Mouse (Mus musculus) inflammation-experienced regulatory T-cells, adult 6 months (primary cell): ENCODE results near the gene Tgm6. TPM values are rescaled to one million over a fixed set of nuclear protein-coding genes. Genes with fewer than 3 reads are reported as not detected.

Source experiments
- ATAC-seq: one replicate; pipeline ENCODE4 v1.8.0; 2017
- polyA plus RNA-seq, 3 experiments: library from polyadenylated mRNA; unstranded; fragments of 100-300 nt; shearing (Covaris generic); gene quantifications; one replicate each; pipeline ENCODE4 v1.2.1; 2017

Gene Tgm6
- polyA plus RNA-seq, result not detected

DNA sequence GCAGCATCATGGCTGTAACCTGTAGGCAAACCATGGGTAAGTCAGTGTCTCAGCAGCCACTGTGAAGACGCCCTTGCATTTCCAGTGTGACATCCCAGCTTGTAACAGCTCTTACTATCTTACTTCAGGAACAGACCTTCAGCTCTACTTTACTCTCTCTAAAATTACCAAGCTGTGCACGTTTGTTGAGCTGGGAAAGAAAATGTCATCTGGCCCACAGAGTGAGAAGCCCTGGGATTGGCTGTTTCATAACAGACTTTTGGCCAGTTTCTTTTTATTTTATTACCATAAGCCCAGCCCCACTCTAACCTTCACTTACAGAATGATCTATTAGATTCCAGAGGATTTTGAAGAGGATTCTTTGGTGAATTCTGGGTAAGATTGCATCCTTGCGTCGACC lies at the start of gene Tgm6:
Tgm6 (plus strand) TSS at position 301 of the 400 bp plus-strand sequence.
- ATAC-seq, result no peak

DNA sequence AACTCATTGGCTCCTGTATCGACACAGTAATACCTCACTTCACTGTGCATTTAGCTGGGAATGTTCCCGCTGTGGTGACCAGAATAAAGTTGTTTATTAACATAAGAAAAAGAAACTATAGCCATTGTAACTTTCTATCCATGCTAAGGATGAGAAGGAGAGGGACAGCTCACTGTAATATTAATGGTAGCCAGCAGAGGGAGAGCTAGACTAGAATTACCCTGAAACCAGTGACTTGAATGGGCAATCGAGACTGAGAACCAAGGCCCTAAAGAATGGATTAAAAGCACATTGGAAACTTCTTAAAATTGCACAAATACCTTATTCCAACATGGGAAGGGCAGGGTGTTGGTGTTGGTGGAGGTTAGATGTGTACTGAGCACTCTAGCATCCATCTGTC lies 44.0 kb upstream of the Tgm6 start:
- no peak for ATAC-seq

DNA sequence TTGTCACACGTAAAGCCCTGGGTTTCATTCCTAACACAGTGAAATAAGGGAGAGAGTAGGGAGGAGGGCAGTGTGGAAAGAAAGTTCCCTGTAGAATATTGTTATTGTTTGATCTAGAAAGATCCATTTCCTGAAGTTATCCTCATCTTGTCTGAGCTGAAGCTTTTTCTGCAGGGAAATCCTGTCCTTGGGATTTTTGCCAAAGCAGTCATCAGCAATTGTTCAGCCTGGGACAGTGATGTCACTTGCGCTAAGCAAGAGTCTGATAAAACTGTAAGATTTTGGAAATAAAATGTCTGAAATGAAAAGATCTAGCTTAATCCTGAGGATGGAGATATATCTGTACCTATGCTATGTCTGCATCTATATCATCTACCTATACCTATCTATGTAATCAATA lies 41.8 kb upstream of the Tgm6 start:
- ATAC-seq, result no peak

DNA sequence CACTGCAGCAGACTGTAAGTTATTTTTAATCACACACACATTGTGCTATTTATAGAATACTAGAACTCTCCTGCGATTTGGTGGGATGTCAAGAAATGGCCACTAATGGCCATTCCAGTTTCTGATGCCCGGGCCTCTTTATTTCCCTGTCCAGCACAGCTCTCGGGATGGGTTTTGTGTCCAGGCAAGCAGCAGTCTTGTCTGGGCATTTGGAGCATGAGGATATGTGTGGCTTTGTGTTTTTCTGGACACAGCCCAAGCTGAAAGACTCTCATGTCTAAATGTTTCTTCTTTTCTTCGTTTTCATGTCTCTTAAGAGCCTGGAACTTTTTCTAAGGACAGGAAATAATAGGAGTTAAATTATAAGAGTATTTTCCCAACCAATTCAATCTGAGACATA lies 588 bp downstream of the Tgm6 start:
- no peak for ATAC-seq

DNA sequence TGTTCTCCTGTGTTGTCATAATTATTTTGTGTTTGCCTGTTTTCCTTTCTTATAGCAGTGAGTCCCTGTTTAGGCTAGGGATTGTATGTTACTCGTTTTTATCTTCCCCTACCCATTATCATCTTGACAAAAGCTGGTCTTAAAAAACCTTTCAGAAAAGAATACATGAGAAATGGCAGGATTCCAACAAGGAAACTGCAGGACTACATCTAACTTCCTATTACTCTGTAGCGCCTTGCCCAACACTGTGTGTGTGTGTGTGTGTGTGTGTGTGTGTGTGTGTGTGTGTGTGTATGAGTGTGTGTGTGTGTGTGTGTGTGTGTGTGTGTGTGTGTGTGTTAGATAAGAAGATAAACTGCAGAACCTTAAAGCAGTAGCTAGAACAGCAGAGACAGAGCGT lies 1.2 kb downstream of the Tgm6 start:
- ATAC-seq, result no peak

DNA sequence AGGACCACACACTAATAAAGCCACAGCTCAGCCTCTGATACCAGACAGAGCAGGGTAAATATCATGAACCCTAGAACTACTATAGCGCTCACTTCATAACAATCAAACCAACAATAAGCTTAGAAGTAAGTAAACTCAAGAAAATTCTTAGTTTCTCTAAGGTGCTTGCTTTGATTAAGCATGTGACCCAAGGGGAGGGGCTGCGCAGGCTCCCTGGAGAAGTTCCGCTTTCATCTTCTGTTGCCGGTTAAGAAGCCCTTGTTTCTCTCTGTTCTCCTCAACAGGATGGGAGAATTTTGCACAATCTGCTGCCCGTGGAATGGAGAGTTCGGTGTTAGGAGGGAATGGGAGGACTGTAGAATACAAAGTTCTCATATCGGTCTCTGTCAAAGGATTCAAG lies 6.4 kb downstream of the Tgm6 start:
- no peak for ATAC-seq

DNA sequence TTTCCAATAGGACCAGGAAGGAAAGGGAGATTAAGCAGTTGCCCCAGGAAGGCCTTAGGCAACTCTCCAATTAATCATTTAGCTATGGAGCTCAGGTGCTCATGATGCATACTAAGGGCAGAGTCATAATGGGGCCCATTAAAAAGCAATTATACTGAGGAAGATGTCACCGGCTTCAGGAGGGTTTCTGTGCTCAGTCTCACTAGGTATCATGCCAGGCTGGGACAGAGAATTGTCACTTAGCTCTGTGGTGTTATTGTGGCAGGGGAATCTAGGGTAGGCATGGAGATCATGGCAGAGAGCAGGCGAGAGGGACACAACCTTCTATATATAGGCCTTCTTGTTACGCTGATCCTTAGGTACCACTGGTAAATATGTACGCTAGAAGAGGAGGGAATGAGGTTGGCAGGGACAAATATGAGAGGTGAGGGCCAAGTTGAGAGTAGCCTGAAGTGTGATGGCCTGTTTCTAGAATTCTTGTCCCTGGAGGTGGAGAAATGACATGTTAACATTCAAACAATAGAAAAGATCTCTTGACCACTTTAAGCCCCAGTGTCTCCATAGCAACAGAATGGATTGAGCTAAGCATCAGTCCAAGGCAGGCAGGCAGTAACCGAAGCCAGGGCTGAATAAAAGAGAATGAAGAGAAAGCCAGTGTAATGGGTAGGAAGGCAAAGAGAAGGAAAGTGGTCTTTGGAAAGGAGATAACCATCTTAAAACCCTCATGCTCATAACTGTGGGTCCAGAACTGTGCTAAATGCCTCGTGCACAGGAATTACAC lies 13.3 kb downstream of the Tgm6 start:
- no peak for ATAC-seq

DNA sequence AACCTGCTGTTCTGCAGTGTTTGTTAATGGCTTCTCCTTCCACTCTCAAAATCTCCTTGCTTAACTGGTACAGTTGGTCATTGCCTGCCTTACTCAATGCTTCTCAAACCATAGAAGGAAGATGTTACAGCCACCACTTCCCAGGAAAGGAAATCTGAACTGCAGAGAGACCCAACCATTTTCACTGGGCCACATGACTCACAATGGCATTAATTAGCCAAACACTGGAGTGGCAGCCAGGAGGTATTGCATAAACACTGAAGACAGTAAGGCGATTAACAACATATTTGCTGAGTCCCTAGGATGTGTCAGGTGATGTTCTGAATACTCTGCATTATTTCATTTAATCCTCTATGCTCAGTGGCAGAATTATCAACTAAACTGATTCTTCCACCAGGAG lies 13.9 kb downstream of the Tgm6 start:
- ATAC-seq, result no peak

DNA sequence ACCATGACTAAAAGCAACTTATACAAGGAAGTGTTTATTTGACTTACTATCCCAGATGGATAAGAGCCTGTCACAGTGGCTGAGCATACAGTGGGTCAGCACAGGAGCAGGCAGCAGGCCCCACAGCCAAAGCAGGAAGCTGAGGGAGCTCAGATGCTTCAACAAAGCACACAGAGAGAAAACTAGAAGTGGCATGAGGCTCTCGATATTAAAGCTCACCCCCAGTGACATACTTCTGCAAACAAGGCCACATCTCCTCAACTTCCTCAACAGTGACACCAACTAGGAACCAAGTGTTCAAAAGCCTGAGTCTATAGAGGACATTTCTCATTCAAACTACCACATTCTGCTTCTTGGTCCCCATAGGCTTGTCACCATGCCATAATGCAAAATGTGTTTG lies 17.5 kb downstream of the Tgm6 start:
- no peak for ATAC-seq

DNA sequence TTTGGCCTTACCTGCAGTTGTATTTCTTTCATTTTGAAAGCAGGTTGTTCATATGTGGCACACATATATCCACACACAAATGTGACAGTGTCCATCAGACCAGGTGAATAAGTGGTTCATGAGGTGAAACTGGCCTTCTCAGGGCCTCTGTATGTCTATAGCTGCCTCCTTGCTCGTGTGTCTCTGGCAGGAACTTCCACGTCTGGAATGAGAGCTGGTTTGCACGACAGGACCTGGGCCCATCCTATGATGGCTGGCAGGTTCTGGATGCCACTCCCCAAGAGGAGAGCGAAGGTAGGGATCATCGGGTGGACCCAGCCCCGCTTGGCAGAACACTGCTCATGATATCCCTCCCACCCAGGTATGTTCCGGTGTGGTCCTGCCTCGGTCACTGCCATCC lies 30.8 kb downstream of the Tgm6 start:
- ATAC-seq, result no peak

DNA sequence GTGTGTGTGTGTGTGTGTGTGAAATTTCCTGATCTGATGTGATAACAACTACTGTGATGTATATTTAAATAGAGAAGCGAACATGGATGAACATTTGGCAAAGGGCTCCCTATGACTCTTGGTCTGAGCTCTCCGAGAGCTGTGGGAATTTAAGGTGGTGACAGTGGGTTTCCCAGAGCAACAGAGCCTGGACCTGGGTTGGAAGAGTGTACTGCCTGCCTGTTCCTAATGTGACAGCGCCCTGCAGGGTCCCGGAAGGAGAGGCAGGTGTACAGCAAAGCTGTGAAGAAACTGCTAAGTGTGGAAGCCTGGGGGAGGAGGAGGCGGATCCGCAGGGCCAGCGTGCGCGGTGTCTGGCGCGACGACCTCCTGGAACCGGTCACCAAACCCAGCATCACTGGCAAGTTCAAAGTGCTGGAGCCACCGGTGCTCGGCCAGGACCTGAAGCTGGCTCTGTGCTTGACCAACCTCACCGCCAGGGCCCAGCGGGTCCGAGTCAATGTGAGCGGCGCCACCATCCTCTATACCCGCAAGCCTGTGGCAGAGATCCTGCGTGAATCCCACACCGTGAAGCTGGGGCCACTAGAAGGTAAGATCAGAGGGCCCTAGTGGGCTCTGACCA lies 32.6 kb downstream of the Tgm6 start:
- no peak for ATAC-seq

DNA sequence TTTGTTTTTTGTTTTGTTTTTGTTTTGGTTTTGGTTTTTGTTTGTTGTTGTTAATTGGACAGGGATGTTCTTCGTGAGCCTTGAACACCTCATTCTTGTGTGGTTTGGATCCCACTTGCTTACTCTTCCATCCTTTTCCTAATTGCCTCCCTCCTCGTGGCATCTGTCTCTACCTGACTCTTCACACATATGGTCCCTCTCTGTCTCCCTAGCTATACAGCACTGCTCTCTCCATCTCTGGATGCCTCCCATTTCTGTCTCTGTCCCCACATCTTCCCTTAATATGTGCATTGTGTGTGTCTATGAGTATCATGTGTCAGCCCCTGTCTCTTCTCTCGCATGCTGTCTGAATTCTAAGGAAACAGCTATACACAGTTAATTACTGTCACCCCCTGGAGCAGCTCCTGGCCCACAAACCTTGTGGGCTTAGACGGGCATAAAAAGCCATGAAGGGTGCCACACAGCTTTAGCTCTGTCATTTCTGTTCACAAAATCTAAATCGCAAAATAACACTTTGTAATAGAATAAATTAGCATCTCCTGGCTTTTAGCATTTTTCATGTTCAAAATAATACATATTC lies 34.0 kb downstream of the Tgm6 start:
- no peak for ATAC-seq

DNA sequence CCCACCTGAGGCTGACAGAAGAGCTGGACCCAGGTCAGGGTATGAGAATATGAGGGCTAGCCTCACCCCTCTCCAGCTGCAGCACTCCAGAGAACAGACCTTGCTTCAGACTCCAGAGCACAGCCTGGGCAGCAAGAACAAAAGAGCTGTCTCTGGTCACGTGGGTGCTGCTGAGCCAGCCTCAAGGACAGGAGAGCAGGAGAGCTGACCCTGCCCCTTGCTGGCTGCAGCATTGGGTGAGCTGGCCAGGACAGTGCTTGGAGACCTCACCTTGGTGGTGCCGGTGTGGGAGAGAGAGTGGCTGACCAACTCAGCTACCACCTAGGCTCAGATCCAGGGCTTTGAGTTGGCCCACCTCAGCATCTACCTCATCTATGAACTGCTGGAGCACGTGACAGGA lies 43.0 kb downstream of the Tgm6 start:
- ATAC-seq, result no peak

DNA sequence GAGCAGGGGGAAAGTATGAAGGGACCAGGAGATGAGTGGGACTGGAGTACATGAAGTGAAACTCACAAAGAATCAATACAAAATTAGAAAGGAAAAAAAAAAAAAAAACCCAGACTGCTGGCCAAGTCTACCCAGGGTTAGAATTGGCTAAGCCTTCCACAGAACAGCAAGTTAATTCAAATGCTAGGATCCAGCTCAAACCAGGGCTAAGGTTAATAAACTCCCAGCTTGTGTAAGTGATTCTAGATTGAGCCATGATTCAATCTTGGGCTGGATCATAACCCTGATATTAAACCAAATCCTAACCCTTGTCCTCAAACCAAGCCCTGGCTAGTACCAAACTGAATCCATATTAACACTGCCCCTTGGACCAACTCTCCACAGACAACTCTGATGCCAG lies 43.6 kb downstream of the Tgm6 start:
- ATAC-seq, result no peak

DNA sequence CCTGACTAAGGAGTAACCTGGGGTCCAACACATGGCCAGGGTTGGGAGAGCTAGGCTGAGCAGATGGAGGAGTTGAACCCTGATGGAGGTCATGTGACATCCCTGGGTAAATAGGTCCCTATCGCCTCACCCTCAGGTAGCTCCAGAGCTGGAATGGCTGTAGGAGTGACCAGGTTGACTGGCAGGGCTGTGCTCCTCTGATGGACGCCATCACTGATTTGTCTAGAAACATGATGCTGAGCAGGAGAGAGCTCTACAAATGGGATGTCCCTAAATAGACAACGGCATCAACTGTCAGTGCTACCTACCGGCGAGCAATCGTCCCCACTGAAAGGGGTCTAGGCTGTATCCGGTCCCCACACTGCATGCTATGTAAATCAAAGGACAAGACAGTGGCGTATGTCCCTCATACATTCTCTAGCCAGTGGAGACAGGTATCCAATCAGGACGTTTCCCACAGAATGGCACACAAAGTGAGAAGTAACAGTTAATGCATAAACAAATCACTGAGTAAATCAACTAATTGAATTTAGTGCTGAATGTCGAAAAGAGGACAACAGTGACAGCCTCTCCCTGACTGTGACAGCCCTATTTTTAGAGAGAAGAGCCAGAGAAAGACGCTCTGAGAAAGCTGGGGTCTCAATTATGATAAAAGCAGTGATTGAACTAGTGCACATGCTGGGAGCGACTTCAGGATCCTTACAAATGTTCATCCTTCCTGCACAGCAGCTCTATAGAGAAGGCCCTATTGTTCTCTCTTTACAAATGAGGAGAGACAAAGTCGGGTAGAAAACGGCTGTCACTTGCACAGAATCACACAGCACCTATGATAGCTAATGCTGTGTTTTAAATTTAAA lies 45.2 kb downstream of the Tgm6 start:
- no peak for ATAC-seq

DNA sequence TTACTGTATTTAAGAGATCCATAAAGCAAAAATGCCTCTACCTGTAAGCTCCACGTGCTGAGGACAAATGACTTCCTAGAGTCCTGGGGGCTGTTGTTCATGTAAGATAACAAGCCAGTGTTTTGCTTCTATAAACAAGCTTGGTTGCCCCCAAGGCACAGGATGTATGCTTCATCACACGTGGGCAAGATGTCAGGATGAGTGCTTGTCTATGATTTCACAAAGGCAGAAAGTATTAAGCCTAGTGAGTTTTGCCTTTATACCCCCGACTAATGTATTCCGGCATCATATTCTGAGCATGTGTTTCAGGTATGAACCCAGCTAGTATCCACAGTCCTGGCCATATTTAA lies 45.8 kb downstream of the Tgm6 start:
- no peak for ATAC-seq

DNA sequence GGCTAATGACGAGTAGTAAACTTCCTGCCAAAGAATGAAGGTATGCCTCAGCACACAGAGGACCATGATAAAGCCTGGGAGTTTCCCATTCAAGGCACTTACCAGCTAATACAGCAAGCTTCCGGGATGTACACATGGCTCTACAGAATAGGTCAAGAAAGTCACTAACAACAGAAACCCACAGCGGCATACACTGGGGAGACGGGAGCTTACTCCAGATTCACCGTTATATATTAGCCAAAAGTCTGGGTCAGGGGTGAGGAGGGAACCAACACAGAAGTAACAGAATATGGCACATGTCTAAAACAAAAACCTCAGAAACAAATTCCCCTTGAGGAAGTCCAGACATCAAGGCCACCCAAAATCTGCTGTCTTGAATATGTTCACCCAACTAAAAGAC lies 50.5 kb downstream of the Tgm6 start:
- ATAC-seq, result no peak

DNA sequence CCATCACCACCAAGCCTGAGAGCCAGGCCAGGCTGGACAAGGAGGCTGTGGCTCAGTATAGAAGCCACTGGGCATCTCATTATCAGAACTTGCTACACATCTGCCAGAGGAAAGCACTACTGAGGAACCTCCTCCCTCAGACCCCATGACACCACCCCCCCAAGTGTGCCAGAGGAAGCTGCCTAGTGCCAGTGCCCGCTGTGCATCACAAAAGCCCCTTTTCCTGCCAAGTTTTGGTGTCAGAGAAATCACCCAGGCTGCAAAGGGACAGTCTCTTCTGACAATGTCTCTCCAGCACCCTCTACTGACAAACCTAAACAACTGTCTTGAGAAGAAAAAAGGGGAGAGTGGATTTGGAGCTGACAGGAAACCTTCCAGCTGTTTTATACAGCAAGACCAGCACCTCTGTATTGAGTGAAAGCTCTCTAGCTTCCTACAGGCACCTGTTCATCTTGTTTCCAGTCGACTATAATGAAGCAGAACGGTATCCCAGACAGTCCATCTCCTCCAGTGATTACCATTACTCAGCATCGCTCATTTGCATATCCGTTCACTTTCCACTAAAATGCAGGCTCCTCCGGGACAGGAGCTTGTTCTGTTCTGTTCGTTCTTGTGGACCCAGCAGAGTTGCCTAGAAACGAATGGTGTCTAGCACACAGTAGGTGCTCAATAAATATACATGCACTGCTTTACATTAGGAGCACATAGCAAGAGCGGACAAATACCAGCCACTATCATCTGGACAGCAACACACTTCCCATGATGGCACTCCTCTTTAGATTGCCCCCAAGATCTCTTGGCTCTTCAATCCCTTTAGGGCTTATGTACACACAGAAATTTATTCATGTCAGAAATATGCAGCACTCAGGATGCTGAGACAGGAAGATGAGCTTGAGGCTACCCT lies 54.3 kb downstream of the Tgm6 start:
- peak; percentile 14 for ATAC-seq

DNA sequence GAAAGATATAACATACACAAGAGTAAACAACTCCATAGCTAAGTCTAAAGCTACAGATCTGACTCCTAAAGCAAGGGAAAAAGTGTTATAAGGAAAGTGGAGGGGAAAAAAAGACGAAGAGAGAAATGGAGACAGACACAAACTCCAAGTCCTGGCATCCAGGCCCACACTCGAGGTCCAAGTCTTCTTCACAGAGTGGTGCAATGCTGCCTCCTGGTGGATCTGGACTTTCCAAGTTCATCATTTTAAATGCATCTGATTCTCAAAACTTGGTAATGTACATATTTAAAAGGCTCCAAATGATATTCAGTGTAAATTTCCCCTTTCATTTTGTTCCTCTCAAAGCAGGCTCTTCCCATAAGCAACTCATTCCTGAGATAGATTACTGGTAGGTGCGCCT lies 55.6 kb downstream of the Tgm6 start:
- ATAC-seq, result no peak

DNA sequence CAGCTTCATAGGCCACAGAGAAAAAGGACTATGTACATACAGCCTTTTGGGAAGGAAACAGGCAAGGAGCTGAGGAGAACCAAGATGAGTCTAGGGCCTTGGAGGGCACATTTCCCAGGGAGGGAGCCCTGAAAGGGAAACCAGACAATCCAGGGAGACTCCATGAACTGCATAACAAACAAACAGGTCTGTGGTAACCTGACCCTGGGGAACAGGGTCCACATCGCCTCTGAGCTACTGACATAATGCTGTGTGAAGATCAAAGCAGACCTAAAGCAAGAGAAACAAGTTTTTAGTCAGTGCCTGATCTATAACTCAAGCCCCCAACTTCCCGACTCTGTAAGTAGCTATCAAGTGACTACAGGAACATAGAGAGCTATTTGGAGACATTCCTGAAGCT lies 59.5 kb downstream of the Tgm6 start:
- no peak for ATAC-seq

DNA sequence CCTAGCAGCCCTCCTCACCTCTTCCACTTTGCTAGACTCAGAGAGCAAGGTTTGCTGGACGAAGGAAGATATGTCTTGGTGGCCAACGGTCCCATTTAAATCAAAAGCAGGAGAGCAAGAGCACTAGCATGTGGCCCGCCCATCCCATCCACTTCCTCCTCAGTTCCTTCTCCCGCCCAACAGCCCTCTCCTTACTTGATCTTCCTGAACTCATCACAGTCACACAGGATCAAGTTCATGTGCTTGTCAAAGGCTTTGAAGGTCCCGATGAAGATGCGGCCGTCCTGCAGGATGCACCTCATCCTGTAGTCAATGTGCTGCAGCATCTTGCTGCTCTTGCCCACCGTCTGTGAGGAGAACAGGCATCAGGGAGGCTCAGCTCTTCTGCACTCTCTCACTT lies 64.6 kb downstream of the Tgm6 start:
- ATAC-seq, result no peak

DNA sequence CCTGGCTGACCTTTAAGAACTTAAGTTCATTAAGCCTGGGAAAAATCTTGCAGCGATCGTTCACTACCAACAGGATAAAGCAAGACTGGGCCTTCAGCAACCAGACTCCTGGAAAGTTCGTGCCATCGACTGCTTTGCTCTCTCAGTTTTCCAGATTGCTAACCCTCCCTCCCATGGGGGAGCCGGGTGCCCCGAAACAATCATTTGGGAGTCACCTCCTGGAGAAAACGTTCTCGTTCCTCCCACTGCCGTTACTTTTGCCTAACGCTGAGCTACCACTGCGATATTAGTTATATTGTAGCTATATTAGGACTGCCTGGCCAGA lies 66.1 kb downstream of the Tgm6 start:
- ATAC-seq, result no peak
